Mouse (Mus musculus) spleen, adult 2 months (tissue): ENCODE results near the gene A730015C16Rik.

Experiments
- CTCF ChIP-seq: fragments of 200-500 bp; IDR thresholded peaks from 2 replicates; pipeline ENCODE4 v1.5.1; 2011; ENCODE audit warnings: mild to moderate bottlenecking, inconsistent platforms; ENCODE audit not compliant: insufficient read depth, insufficient read length, insufficient replicate concordance; ENCODE audit errors: extremely low read depth
- POLR2A ChIP-seq: fragments of 200-500 bp; IDR thresholded peaks from 2 replicates; pipeline ENCODE4 v1.6.1; 2011; ENCODE audit warnings: low read depth, low read length, inconsistent platforms

- no peak for TF ChIP-seq CTCF
- TF ChIP-seq POLR2A: no peak
Observed at GRCm38 (mm10) chr4:108834115-108834970, 14.1 kb downstream of the A730015C16Rik start, which contains the start of gene Txndc12.
